Mouse (Mus musculus) midbrain, embryonic 13.5 days (tissue): ENCODE measurements around the gene Ece1. TPM values are rescaled to one million over a fixed set of nuclear protein-coding genes. Genes with fewer than 3 reads are reported as not detected.

Experiments used
- ATAC-seq: fragments of 200-750 bp; cut with Nextera tagmentation; 2 replicates; pipeline ENCODE4 v1.8.0; 2017; ENCODE audit warnings: mild to moderate bottlenecking, moderate TSS enrichment, moderate library complexity
- H3K27ac ChIP-seq: fragments of 300-500 bp; sonication (generic); 2 replicates; pipeline ENCODE4 v1.5.1; 2015; ENCODE audit warnings: inconsistent platforms, mild to moderate bottlenecking, moderate library complexity
- H3K27me3 ChIP-seq: fragments of 300-500 bp; sonication (generic); 2 replicates; pipeline ENCODE4 v1.6.1; 2015; ENCODE audit warnings: mild to moderate bottlenecking, inconsistent platforms
- H3K36me3 ChIP-seq: fragments of 300-500 bp; sonication (generic); 2 replicates; pipeline ENCODE4 v1.6.1; 2015; ENCODE audit warnings: mild to moderate bottlenecking, inconsistent platforms
- H3K4me1 ChIP-seq: fragments of 300-500 bp; sonication (generic); replicated peaks from 2 replicates; pipeline ENCODE4 v1.6.1; 2015; ENCODE audit warnings: inconsistent platforms
- H3K4me2 ChIP-seq: fragments of 300-500 bp; sonication (generic); replicated peaks from 2 replicates; pipeline ENCODE4 v1.6.1; 2015; ENCODE audit warnings: moderate library complexity, mild to moderate bottlenecking, inconsistent platforms
- H3K4me3 ChIP-seq: fragments of 300-500 bp; sonication (generic); replicated peaks from 2 replicates; pipeline ENCODE4 v1.5.1; 2015; ENCODE audit warnings: mild to moderate bottlenecking, inconsistent platforms
- H3K9ac ChIP-seq: fragments of 300-500 bp; sonication (generic); replicated peaks from 2 replicates; pipeline ENCODE4 v1.6.1; 2015; ENCODE audit warnings: mild to moderate bottlenecking, inconsistent platforms
- H3K9me3 ChIP-seq: fragments of 300-500 bp; sonication (generic); 2 replicates; pipeline ENCODE4 v1.6.1; 2016; ENCODE audit warnings: mild to moderate bottlenecking, inconsistent platforms
- WGBS: fragments of 180-500 bp; shearing (Covaris S2); methylation state at CpG from one replicate; pipeline ENCODE4 v1.1.7; 2015; 5-methylcytosine and 5-hydroxymethylcytosine counted together
- polyA plus RNA-seq: library from polyadenylated mRNA; unstranded; fragments of >200 nt; fragmentation: Nextera tagmentation; extraction: Ambion mirVana; gene quantifications from 2 replicates; pipeline ENCODE4 v1.2.1, GENCODE M21; 2015

Ece1 gene
- polyA plus RNA-seq, 1 experiment from 2014 or later = 19.4 TPM

DNA sequence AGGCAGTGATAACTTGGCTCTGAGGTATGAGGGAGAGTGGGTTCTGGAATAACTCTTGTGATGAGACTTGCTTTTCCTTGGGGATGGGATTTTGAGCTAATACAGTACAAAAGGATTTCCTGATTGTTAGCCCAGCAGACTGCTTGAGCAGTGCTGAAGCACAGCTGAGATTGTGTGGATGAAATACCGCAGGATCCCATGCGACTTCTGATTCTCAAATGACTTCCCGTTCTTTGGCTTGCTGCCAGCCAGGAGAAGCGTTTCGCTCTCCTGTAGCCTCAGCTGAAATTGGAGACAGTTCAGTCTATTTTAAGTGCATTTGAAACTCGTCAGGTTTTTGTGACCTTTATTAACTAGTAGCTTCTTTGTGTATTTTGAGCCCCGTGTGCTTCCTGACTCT lies 138.6 kb downstream of the Ece1 start:
- Histone ChIP-seq H3K27ac (no peak overlapping the region), H3K9me3 (no peaks in the 10 kb centered on the region), H3K4me3 (no peak overlapping the region), H3K4me2 (no peak overlapping the region), H3K9ac (no peak overlapping the region), H3K27me3 (no peaks in the 10 kb centered on the region), H3K4me1 (peaks cover 48% of the 10 kb centered on the region), H3K36me3 (peaks cover 66% of the 10 kb centered on the region)
- ATAC-seq = no peak
- 55% methylated on average over 7 of the region's 7 CpGs for WGBS

DNA sequence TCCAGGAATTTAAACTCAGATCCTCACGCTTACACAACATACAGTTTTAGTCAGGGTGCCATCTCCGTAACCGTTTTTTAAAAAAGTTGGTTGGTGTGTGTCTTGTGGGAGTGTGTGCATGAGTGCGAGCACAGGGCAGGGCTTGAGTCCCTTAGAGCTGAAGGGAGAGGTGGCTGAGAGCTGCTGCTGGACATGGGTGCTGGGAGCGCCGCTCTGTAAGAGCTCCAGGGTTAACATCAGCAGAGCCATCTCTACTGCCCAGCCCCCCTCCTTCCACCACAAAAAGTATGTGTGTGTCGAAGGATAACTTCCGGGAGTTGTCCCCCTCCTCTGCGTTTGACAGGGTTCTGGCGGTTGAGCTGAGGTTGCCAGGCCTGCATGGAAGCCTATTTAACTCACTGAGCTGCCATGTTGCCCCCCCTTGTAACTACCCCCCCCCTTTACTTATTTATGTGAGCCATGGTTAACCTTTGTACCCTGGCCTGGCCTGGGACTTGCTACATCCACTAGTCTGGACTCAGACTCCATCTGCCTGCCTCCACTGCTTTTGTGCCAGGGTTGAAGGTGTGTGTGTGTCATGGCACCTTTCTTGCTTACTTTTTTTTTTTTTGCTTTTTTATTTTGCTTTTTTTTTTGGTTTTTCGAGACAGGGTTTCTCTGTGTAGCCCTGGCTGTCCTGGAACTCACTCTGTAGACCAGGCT lies 142.0 kb downstream of the Ece1 start:
- H3K9ac ChIP-seq = no peak overlapping the region
- no peak overlapping the region for H3K27ac ChIP-seq
- H3K36me3 ChIP-seq = peaks cover 54% of the 10 kb centered on the region
- no peak overlapping the region for H3K4me3 ChIP-seq
- no peaks in the 10 kb centered on the region for H3K9me3 ChIP-seq
- no peaks in the 10 kb centered on the region for H3K27me3 ChIP-seq
- 95% methylated on average over 11 of the region's 11 CpGs for WGBS
- H3K4me1 ChIP-seq = peaks cover 22% of the 10 kb centered on the region
- no peak overlapping the region for H3K4me2 ChIP-seq
- ATAC-seq = no peak

GRCm38 (mm10) chr4:138005781-138006180 lies 143.7 kb downstream of the Ece1 start:
- peaks cover 7% of the 10 kb centered on the region for H3K4me1 ChIP-seq
- no peaks in the 10 kb centered on the region for H3K27me3 ChIP-seq
- H3K4me2 ChIP-seq = no peak overlapping the region
- WGBS = 100% methylated on average over 1 of the region's 1 CpGs
- H3K9ac ChIP-seq = no peak overlapping the region
- no peak for ATAC-seq
- no peaks in the 10 kb centered on the region for H3K9me3 ChIP-seq
- no peak overlapping the region for H3K4me3 ChIP-seq
- H3K36me3 ChIP-seq = peaks cover 54% of the 10 kb centered on the region
- H3K27ac ChIP-seq = no peak overlapping the region

- H3K4me3 ChIP-seq = no peak overlapping the region
- H3K27ac ChIP-seq = no peak overlapping the region
- peaks cover 5% of the 10 kb centered on the region for H3K4me1 ChIP-seq
- H3K27me3 ChIP-seq = no peaks in the 10 kb centered on the region
- H3K9me3 ChIP-seq = no peaks in the 10 kb centered on the region
- whole genome bisulfite sequencing = 93% methylated on average over 9 of the region's 9 CpGs
- H3K36me3 ChIP-seq = peaks cover 55% of the 10 kb centered on the region
- ATAC-seq = no peak
- no peak overlapping the region for H3K9ac ChIP-seq
- no peak overlapping the region for H3K4me2 ChIP-seq
Observed at GRCm38 (mm10) chr4:138006951-138007613, 145.0 kb downstream of the Ece1 start.

DNA sequence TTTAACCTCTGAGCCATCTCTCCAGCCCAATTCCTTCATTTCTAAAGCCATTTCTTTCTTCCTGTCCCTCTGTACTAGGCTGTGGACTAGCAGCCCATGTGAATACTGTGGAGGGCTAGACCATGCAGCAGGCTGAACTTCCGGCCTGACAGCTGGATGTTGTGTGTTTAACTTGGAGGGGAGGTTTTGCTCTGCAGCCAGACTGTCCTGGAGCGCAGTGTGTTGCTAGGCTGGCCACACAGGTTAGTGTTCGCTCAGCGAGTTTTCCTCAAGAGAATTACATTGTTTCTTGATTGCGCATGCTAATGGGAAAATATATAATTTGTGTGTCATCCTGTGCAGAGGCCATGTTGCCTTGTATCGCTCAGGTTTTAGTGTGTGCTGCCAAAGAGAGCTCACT lies 146.6 kb downstream of the Ece1 start:
- no peaks in the 10 kb centered on the region for H3K4me1 ChIP-seq

GRCm38 (mm10) chr4:138009786-138010502 lies 147.9 kb downstream of the Ece1 start:
- WGBS = 92% methylated on average over 4 of the region's 4 CpGs
- H3K27me3 ChIP-seq = no peaks in the 10 kb centered on the region
- H3K4me1 ChIP-seq = no peaks in the 10 kb centered on the region
- no peak overlapping the region for H3K9ac ChIP-seq
- no peak overlapping the region for H3K4me3 ChIP-seq
- H3K9me3 ChIP-seq = no peaks in the 10 kb centered on the region
- no peak for ATAC-seq
- H3K36me3 ChIP-seq = peaks cover 58% of the 10 kb centered on the region
- no peak overlapping the region for H3K4me2 ChIP-seq
- H3K27ac ChIP-seq = no peak overlapping the region

More for the DNA sequence above, 146.6 kb downstream of the Ece1 start:
- Histone ChIP-seq H3K9ac (no peak overlapping the region), H3K4me2 (no peak overlapping the region), H3K27me3 (no peaks in the 10 kb centered on the region), H3K27ac (no peak overlapping the region), H3K36me3 (peaks cover 56% of the 10 kb centered on the region), H3K4me3 (no peak overlapping the region), H3K9me3 (no peaks in the 10 kb centered on the region)
- 92% methylated on average over 6 of the region's 6 CpGs for WGBS
- ATAC-seq = no peak

DNA sequence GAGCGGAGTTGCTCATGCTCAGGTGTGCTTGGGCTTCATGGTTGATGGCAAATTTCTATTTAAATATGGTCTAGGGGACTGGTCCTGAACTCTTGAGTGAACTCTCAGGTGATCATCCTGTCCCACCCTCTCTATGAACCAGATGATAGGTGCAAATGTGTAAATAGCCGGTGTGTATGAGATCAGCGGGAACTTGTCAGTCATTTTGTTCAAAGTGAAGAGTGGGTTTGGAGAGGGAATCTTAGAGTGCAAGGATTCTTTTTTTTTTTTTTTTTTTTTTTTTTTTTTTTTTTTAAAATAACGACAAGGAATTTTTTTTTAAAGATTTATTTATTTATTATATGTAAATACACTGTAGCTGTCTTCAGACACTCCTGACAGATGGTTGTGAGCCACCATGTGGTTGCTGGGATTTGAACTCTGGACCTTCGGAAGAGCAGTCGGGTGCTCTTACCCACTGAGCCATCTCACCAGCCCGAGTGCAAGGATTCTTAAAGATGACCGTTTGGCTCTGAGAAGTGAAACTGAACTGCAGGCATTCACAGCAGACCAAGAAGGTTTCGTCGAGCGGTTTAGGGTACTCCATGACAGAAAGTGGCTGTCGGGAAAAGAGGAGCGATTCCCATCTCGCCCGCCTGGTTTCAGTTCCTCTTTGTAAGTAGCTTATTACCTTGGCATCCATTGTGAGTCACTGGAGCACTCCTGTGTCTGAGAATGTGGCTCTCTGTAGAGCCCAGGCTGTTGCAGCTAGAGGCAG lies 151.9 kb downstream of the Ece1 start:
- Histone ChIP-seq H3K4me1 (peaks cover 16% of the 10 kb centered on the region), H3K9ac (no peak overlapping the region), H3K36me3 (peaks cover 74% of the 10 kb centered on the region), H3K27ac (no peak overlapping the region), H3K9me3 (no peaks in the 10 kb centered on the region), H3K4me2 (no peak overlapping the region), H3K27me3 (no peaks in the 10 kb centered on the region), H3K4me3 (no peak overlapping the region)
- no peak for ATAC-seq
- WGBS = 94% methylated on average over 15 of the region's 15 CpGs

Other genes with a start within 250 kb of the Ece1 start
- 28.5 and 30.4 TPM in 2 replicates for gene Rap1gap, start 197.5 kb upstream of the Ece1 start, polyA plus RNA-seq
- gene Alpl, start 65.9 kb upstream of the Ece1 start, polyA plus RNA-seq = 8.0 and 9.3 TPM in 2 replicates
- gene Eif4g3, start 130.8 kb downstream of the Ece1 start, polyA plus RNA-seq = 50.1 and 55.5 TPM in 2 replicates